Mouse (Mus musculus) kidney, adult 18-20 months (tissue): Measurements from ENCODE around the gene 9230112D13Rik.

ENCODE experiments used
- DNase-seq: peaks from one replicate; pipeline ENCODE4 v3.0.0; 2021

The 9230112D13Rik gene

GRCm38 (mm10) chr14:34497346-34497745 lies 25.3 kb downstream of the 9230112D13Rik start:
- no peak for DNase-seq

GRCm38 (mm10) chr14:34493682-34494081 lies 28.9 kb downstream of the 9230112D13Rik start:
- no peak for DNase-seq

GRCm38 (mm10) chr14:34492688-34493087 lies 29.9 kb downstream of the 9230112D13Rik start:
- DNase-seq, result no peak

GRCm38 (mm10) chr14:34490965-34491364 lies 31.6 kb downstream of the 9230112D13Rik start:
- no peak for DNase-seq

- DNase-seq, result no peak
These were observed 32.7 kb downstream of the 9230112D13Rik start for GRCm38 (mm10) chr14:34489928-34490327.

GRCm38 (mm10) chr14:34486169-34486568 lies 36.4 kb downstream of the 9230112D13Rik start:
- no peak for DNase-seq

GRCm38 (mm10) chr14:34483469-34484341 lies 38.9 kb downstream of the 9230112D13Rik start:
- DNase-seq, result no peak

- DNase-seq, result no peak
These were observed 51.0 kb downstream of the 9230112D13Rik start for GRCm38 (mm10) chr14:34471591-34471990.

- DNase-seq, result no peak
These were observed 56.3 kb downstream of the 9230112D13Rik start for GRCm38 (mm10) chr14:34466291-34466690.
